Mouse (Mus musculus) frontal cortex, adult 2 months (tissue): ENCODE results near the gene Dicer1. TPM values are rescaled to one million over a fixed set of nuclear protein-coding genes. Genes with fewer than 3 reads are reported as not detected.

Experiments used
- DNase-seq, 2 experiments: peaks; one replicate each; pipeline ENCODE4 v3.0.0; 2022; ENCODE audit warnings: low spot score in 1 of 2; ENCODE audit errors: extremely low spot score in 1 of 2
- polyA plus RNA-seq: library from polyadenylated mRNA; depleted of rRNA; stranded (reverse); fragments of >200 nt; gene quantifications from 2 replicates; pipeline ENCODE4 v1.2.3, GENCODE M21; 2012; rRNA removed

The Dicer1 gene
- 20.4 and 21.8 TPM in 2 replicates for polyA plus RNA-seq

- DNase-seq = peak; percentile 86 to 99
Observed at GRCm38 (mm10) chr12:104751814-104752765, at the start of gene Dicer1. TSS of gene Dicer1 (minus strand) at chr12:104751952.

DNA sequence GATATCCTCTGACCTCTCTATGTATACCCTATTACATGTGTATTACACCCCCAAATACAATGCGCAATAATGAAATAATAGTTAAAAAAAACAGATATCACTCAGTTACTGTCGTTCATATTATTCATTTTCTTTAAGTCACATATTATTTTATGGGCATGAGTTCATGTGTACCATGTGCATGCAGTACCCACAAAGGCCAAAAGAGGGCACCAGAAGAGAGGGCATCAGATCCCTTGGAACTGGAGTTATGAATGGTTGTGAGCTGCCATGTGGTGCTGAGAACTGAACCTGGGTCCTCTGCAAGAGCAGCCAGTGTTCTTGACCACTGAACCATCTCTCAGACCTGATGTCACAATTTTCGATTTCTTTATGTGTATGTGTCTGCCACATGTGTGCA lies 47.6 kb upstream of the Dicer1 start:
- DNase-seq = no peak

DNA sequence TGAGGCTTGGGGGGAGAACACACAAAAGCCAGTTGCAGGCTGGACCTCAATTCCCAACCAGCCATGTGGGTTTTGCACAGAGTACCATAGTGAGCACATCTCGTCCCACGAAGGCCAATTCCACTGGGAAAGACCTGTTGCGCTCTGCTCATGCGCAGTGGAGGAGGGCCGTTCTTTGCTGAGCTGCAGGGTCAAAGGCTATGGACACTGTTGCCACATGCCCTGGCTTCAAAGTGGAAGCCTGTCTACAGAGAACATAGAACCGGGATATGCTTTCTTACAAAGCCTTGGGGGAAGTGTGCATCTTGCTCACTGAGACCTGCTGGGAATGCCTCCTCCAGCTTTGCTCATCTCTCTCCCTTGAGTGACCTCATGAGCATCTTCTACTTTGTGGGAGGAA lies 46.2 kb upstream of the Dicer1 start:
- no peak for DNase-seq

DNA sequence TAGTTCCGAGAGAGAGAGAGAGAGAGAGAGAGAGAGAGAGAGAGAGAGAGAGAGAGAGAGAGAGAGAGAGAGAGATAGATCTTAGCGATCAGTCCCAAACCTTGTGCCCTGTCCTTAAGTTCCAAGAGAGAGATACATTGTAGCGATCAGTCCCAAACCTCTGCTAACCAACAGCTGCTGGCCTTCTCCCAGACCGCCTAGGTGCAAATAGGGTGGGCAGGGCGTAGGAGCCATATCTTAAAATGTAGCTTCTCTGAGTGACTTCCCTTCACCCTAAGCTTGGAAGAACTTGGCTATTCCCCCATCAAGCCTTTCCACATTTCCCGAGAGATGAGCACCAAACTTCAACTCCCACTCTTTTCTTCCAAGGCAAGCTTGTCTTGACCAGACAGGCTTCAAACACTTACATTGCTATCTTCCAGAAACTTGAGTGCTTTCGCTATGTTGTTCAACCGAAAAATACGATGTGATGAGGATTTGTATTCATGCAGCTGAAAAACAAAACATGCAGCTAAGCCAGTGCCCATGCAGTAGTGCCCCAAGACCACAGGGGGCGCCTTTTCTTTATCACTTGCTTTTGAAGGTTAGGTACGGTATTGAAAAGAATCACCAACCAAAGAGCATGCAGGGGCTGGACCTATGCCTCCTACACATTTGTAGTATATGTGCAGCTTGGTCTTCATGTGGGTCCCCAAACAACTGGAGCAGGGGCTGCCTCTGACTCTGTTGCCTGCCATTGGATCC lies 45.1 kb upstream of the Dicer1 start:
- no peak for DNase-seq

DNA sequence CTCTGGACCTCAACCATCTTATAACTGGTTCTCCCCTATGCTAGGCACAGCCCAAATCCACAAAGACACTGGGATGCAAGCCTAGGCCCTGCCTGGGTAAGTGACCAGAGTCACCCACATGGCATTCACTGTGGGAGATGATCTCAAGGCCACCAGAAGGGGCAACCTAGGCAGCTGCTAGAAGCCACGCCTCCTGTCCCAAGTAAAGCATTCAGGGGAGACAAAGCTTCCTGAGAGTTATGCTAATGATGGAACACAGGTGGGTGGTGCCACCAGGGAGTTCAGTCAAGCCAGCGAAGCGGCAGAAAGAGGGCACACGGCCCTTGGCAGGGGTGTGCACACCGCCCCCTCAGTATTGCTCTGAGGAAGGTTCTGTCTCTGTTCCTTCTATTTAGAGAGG lies 43.2 kb upstream of the Dicer1 start:
- no peak for DNase-seq

- no peak for DNase-seq
Observed at GRCm38 (mm10) chr12:104793486-104793885, 41.7 kb upstream of the Dicer1 start.

DNA sequence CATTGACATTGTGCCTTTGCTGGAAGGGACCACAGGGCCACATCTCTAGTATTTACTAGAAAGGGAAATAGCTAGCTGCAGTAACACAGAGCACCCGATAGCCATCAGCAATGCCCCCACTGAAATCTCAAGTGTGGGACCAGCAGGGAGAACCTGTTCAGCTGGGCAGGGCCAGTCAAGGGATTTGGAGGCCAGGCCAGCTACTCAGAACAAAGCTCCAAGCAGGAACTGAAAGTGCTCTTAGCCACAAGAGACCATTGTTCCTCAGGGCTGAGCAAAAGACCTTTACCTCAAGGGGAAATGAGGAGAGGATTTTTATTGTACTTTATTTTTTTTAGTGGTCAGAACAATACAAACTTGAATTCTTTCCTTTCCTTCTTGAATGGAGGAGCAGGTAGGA lies 25.9 kb upstream of the Dicer1 start:
- no peak for DNase-seq

DNA sequence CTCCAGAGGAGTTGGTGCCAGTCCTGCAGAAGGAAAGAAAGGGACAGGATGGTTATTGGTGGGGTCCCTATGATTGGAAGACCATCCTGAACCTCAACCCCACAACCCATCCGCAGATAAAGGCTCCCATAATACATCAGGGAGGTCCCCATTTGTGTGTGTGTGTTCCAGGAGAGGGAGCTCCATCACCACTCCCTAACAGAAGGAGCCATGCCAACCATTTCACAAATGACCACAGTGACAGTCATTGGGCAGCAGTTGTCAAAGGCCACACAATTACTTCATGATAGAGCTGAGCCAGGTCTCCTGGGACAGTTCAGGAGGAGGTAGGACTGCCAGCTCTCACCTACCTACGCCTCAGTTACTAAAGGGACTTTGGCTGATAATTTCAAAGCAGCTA lies 20.2 kb upstream of the Dicer1 start:
- no peak for DNase-seq

DNA sequence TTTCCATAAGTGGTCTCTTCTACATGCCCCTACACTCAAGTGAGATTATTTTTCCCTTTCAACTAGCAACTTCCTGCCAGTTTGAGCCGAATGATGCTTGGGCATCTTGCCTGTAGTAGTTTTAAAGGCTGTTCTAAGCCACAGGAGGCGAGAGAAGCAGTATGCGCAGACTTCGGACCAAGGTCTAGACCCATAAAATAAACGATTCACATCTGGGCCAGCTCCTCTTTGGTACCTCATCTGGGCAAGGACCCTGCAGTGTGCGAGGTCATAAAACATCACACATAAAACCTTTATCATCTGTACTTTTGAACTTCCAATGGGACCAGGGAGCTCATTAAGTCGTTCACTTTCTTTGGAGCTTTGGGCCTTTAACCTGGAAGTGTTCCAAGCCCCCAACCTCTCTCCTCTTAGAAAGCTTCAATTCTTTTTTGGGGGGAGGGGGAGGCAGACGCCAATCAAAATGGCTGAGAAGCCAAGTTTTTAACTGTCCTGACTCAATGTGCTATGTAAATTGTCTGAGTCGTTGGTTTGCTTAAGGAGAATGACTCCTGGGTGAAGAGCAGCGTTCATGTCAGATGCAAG lies 17.5 kb upstream of the Dicer1 start:
- DNase-seq = no peak

DNA sequence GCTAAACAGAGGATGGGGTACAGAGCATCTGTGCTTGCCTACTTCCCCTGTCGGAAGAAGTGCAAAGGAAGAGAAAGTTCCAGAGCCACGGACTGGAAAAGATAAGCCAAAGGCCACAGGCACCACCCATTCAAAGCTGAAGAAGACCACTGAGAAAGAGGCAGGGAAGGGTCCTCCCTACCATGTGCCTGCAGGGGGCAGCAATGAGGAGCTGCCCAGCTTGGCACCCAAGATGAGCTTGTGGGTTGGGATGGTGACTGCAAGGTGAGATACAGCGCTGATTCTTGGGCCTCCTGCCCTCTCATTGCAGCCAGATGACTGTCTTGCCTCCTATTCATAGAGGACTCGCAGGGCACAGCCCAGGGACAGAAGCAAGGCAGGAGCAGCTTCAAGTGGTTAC lies 15.4 kb upstream of the Dicer1 start:
- DNase-seq = no peak

- no peak for DNase-seq
Observed at GRCm38 (mm10) chr12:104765761-104766160, 14.0 kb upstream of the Dicer1 start.

DNA sequence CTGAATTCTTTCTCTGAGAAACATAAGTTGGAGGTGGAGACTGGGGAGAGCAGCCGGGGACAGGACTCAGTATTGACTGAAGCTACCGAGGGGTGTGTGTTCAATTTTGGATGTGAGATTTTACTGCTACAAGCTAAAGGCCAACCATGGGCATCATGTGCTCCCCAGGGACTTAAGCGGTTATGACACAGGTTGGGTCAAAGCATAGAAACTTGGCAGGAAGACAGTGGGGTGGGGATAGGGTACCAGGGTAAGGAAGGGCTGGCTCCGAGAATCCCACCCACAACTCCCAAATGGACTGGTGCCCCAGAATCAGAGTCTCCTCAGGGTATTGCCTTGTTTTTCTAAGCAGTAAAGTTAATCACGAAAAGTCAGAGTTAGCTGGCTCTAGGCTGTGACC lies 13.4 kb upstream of the Dicer1 start:
- DNase-seq = no peak

DNA sequence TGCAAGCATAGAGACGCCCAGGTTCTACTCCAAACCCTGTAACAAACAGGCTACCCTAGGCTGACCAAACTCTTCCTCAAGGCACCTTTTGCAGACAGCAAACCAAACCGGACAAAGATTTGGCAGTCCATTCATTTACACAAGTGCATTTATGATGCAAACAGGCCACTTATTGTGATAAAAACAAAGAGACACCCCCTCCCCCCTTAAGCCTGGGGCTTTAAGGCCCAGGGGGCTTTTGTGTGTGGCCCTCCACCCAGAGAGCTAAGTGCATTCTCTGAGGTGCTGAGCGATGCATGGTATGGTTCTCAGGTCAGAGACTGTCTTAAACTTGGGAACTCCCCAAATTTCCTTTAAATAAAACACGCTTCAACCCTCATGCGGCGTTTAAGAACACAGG lies 12.2 kb upstream of the Dicer1 start:
- no peak for DNase-seq

GRCm38 (mm10) chr12:104761411-104761810 lies 9.7 kb upstream of the Dicer1 start:
- no peak for DNase-seq

DNA sequence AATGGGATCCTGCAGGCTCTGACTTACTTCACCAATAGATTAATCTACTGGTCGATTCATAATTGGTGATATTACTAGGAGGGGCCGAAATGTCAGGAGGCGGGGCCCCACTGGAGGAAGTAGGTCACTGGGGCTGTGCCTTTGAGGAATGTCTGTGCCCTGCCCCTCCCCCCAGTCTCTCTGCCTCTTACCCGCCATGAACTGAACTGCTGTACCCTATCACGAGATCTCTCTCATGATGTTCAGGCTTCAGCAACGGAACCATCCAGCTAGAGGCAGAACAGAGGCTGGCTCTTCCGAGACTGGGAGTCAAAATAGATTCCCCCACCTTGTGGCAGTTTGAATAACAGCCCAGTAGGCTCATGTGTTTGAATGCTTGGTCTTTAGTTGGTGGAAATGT lies 6.3 kb upstream of the Dicer1 start:
- DNase-seq = no peak

DNA sequence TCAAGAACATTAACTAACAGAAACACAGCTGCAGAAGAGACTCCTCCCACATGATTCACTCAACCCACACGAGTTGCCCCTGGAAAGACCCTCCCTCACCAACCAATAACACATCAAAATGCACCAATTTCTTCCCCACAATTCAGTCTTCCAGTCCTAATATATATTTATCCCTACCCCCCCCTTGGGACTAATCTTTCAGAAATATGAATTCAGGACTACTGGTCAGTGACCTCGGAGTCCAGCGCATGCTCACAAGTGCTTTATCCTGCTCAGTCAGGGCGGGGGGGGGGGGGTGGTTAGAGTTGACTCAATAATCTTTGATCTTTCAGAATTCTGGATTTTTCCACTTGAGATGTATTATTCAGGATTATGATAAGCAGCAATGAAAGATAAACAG lies 1.9 kb upstream of the Dicer1 start:
- DNase-seq = no peak

DNA sequence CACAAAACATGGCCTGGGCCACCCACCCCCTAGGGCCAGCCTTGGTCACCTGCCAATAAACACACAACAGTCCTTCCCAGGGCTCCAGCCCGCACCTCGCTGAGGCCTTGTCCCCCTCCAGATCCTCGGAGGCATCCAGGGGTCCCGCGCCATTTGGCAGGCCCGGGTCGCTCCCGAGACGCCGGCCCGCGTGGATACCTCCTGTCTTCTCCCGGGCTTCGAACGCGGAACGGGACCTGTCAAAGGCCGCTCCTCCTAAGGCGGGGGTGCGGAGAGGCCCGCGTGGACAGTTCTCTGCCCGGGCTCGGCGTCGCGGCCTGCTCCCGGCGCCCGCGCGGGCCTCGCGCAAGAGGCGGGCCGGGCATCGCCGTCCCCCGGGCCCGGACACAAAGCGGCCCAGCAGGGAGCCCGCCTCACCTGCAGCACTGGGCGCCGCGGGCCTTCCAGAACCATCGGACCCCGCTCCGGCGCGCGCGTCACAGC lies 380 bp downstream of the Dicer1 start:
- DNase-seq = no peak

- no peak for DNase-seq
Observed at GRCm38 (mm10) chr12:104748946-104749345, 2.8 kb downstream of the Dicer1 start.

- no peak for DNase-seq
Observed at GRCm38 (mm10) chr12:104747252-104747651, 4.5 kb downstream of the Dicer1 start.

- no peak for DNase-seq
Observed at GRCm38 (mm10) chr12:104746601-104747000, 5.2 kb downstream of the Dicer1 start.

GRCm38 (mm10) chr12:104743687-104744086 lies 8.1 kb downstream of the Dicer1 start:
- no peak for DNase-seq
